Mouse (Mus musculus): Measurements from ENCODE around the gene Epo.

Epo gene

DNA sequence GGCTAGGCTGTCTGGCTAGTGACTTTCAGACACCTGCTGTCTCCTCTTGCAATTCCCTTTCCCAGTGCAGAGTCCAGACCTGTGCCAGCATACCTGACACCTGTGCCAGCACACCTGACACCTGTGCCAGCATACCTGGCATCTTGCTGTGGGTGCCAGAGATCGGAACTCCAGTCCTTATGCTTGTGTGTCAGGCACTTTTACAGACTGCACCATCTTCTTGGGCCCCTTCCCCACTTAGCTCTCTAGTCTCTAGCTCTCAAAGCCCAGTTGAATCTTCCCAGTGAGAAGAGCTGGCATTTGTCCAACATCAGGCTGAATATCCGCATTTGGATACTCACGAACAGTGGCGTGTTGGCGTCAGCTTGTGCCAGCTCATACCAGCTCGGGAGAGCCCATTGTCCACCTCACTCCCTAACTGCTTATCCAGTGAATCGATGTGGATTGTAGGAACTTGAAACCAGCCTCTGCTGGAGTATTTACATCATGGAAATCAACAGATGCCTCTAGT is 6.3 kb upstream of the Epo start:
- no peak for DNase-seq (ENCODE audit: low read depth)

DNA sequence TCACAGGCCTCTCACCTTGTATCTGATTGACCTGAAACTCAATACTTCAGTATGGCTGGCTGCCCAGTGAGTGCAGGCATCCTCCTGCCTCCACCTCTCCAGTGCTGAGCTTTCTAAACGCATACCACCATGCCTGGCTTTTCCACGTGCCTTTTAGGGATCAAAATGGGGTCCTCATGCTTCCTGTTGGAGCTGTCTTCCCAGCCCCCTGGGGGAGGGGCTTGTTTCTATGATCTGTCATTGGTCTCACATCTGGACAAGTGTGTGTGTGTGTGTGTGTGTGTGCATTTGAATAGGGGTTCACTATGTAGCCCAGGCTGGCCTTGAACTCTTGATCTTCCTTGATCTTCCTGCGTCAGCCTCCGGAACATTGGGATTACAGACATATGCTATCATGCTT is 4.4 kb upstream of the Epo start:
- DNase-seq (ENCODE audit: low read depth): no peak

DNA sequence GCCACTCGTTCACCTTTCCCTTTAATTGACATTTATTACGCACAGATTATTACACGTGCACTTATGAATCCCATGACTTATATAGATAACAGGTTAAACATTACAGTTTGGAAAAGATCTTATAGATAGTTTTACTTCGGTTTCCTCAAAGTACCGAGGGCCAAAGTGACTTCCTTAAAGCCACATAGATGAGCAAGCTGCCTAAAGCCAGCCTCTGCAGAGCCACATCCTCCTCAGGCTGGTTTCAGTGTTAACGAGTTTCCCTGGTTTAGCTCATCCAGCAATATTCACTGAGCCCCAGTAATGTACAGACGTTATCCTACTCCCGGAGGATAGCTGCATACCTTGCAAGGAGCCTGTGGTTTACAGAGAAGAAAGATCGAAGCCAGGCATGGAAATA is 2.3 kb upstream of the Epo start:
- no peak for DNase-seq (ENCODE audit: low read depth)

DNA sequence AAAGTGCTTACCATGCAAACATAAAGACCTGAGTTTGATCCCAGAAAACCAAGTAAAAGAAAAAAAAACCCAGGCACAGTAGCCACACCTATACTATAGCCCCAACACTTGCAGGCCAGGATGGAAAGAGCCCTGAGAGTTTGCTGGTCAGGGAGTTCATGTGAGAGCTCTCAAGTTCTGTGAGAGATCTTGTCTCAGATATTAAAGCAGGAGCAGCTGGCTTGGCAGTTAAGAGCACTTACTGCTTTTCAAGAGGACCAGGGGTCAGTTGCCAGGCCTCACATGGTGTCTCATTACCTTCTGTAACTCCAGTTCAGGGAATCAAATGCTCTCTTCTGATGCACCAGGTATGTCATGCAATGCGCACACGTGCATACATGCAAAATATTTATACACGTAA is 1.7 kb upstream of the Epo start:
- no peak for DNase-seq (ENCODE audit: low read depth)

DNA sequence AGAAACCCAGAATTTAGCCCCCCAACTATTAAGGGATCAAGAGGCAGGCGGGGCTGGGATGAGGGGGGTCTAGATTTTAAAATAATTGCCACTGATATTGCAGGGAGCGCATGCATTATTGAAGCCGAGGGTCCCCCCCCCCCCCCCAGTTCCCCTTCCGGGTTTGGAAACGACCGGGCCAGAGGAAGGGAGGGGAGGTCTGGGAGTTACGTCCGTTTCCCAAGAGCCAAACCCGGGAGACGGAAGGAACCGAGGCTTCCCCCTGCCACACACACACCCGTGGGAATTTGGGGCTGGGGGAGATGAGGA is 280 bp downstream of the Epo start:
- DNase-seq (ENCODE audit: low read depth): no peak

DNA sequence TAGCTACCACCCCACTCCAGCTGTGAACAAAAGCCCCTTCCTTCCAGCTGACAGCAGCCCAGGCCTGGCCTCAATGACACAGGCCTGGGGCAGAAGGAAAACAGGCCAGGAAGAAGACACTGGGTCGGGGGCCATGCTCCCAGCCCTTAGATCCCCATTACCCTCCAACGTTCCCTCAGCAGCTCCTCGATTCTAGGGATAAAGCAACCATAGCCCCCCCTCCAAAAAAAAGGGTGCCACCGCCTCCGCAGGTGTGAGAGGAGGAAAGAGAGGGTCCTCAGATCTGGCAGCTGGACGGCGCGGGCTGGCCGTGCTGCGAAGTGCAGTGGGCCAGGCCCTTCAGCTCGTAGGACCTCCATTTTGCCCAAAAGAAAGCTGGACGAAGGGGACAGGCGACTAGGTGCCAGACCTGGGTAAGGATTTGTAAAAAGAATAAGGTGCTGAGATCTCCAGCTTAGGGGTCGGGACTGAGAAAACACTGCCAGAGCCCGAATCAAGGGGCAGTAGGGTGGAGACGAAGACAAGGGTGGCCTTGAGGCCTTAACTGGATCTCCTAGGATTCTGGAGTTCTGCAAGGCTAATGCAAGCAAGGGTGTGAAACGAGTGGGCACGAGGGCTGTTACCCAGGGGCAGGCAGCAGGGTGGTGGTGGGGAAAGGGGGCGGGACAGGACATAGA is 773 bp downstream of the Epo start:
- DNase-seq (ENCODE audit: low read depth): peak; percentile 53

DNA sequence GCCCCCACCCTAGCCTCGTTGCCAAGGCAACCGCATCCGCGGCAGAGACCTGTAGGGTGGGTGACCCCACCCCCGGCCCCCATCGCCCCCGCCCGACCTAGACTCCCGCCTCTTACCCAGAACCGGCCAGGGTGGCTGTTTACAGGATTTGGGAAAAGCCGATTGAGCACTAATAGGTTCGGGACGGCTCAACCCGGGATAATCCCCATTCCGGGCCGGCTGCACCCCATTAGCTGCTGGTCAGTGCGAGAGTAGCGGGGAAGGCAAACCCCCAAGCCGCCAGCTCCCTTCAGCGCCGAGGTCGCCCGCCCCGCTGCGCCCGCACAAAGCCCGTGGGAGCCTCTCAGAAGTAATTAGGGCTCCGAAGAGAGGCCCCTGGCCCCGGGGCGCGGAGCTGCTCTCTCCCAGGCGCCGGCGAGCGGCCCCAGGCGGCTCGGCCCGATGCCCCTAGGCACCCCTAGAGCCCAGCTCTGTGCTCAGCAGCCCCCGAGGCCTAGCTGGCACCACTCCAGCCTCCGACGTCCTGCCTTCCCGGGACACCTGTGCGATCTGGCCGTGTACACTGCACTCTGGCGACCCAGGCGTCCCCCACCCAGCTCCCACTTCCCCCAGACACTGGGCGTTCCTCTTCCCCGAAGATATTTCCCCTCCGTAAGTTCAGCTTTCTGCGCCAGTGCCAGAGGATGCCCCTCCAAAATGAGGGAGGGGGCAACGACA is 1.5 kb downstream of the Epo start:
- no peak for DNase-seq (ENCODE audit: low read depth)

DNA sequence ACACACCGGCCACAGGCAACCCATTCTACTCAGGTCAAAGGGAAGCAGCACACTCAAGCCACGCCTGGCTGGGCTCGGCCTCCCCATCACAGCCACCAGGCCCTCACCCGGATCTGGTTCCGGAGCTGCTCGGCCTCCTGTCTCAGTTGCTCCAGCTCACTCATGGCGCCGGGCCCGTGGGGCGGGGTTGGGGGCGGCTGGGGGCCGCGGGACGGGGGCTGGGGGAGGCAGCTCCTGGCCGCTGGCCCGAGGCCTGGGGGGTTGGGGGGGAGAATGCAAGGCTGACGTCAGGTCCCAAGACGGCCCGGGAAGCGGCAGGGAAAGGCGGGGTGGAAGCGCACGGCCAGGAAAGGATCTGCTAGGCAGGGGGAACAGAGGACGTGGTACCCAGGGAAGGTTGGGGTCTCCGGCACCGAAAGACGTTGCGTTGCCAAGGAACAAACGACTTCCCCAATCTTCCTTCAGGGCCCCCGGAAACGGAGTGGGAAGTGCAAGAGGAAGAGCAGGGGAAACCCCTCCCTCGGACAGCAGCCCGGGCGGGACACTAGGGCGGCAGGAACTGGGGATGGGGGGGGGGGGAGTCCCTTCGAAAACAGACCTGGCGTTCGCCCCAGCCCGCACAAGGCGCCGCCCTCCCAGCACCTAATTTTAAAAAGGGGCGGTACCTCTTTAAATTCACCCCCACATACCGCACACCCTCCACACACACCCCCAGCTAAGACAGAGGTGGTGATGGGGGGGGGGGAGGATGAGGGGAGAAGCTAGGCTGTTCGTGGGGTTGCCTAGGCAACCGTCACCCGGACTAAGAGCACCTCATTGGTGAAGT is 2.2 kb downstream of the Epo start:
- peak; percentile 73 for DNase-seq (ENCODE audit: low read depth)

DNA sequence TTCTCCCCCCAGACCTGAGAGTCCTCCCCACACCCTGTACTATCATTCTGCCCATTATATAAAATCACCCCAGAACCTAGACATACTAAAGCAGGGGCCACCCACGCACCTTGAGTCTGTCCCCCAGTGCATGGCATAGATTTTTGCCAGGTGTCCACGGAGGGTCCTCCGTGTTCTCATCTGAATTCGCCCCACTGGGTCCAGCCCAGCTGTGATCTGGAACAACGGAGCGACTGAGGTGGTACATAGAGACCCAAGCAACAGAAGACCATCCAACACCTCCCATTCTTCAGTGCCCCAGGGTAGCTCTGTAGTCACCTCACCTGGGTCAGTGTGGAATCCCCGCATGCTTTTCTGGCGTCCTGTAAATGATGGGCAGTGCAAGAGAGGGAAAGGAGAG is 3.0 kb downstream of the Epo start:
- no peak for DNase-seq (ENCODE audit: low read depth)

DNA sequence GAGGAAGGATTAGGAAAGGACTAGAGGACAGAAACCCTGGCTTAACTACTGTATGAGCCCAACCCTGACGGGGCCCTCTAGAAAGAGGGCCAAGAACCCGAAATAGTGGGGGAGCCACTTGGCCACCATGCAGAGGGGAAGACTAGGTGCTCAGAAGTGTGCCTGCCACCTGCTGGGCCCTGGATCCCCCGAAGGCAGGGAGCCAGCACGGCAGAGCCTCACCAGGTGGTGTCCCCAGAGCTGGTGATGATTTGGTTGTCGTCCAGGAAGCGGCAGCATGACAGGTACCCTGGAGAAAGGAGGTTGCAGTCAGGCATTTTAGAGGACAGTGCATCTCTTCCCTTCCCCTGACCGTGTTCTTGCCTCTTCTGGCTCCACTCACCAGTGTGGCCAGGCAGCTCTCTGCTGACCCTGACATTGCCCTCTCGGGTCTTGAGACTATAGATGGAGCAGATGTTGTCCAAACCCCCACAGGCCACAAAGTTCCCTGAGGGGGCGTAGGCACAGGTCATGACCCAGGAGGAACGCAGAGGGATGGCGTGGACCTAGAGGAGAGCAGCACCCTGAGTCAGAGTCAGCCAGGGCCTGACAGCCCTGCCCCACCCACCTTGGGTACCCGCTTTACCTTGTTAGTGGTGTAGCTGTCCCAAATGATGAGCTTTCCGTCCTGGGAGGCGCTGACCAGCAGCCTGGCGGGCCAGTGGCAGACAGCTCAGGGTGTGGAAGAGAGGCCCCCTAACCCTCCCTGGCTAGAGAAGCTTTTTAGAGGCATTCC is 3.6 kb downstream of the Epo start:
- no peak for DNase-seq (ENCODE audit: low read depth)

DNA sequence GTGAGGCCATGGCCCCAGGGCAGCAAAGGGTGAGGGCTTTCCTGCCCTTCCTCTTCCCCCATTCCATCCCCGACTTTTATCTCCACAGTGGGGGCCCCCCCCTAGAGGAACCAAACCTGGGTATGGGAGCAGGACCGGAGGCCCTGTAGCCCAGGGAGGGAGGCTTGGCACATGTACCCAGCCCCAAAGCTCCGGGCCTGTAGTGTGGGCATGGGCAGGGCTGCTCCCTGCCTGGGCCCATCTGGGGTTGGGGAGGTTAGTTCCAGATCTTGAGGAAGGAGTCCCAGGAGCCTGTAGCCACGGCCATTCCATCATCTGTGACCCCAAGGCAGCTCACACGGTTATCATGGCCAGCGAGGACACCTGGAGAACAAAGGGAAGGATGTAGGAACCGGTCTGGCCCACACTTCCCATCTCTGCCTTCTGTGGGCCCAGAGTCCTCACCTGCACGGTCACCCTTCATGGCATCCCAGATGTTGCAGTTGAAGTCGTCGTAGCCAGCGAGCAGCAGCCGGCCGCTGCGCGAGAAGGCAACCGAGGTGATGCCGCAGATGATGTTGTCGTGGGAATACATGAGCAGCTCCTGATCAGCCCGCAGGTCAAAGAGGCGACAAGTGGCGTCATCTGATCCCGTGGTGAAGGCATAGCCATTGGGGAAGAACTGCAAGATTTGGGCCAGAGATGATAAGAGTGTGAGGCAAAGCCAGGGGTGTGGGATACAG is 4.6 kb downstream of the Epo start:
- no peak for DNase-seq (ENCODE audit: low read depth)

DNA sequence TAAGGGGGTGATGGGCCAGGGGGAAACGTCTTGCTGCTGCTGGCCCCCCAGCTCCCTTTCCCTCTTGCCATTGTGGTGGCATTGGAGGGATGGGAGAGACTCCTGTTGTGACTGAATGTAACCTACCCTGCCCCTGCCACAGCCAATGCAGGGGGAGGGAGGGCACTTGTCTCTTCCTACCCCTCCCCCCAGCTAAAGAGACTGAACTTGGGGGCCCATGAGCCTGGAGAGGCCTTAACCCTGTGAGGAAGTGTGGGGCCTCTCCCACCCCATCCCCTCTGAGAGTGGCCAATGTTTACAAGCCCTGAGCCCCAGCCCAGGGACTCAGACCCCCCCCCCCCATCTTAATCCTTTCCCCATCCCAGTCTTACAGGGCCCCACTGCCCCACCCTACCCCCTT is 5.6 kb downstream of the Epo start:
- no peak for DNase-seq (ENCODE audit: low read depth)

DNA sequence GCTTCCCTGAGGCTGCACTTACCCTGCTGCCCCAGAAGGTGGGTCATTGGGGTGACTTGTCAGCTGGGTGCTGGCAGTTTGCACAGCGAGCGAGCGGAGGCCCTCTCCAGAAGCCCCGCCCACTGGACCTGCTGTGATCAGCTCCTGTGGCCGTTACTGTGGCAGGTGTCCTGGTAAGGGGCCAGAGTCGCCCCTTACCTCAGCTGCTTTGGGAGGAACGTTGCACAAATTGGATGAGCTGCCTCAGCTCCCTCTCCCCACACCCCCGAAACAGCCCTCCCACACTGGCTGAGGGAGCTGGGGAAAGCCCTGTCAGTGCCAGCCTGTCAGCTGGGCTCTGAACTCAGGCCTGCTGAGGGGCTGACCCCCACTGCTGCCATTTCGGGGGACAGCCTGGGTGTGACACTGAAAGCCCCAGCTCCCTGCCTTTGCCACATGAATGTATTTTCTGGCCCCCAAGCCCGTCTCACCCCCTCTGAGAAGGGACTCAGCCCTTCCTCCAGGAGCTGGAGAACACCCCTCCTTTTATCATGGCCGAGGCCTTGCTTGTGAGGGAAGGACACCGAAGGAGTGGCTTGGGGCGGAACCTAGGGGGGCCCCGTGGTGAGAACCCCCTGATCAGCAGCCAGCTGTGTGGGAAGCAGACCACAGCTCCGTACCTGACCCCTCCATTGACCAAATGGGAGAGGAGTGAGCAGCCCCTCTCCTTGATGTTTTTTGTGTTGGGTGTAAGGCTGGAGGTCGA is 6.7 kb downstream of the Epo start:
- peak; percentile 33 for DNase-seq (ENCODE audit: low read depth)

DNA sequence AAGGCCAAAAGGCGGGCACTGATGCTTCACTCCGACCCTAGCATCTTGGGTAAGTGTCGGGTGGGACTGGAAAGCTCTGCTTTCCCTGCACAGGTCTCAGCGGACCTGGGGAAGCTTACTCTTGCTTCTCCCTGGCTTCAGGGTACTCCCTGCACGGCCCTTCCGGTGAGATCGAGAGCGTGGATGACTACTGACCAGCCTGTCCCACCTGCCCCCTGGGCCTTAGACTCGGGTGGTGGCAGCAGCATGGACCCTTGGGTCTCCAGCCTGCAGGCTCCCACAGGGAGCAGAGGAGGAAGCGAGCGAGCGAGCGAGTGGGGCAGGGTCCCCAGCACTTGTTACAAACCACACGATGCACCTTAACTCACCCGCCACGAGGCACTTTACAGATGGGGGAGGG is 7.5 kb downstream of the Epo start:
- no peak for DNase-seq (ENCODE audit: low read depth)

DNA sequence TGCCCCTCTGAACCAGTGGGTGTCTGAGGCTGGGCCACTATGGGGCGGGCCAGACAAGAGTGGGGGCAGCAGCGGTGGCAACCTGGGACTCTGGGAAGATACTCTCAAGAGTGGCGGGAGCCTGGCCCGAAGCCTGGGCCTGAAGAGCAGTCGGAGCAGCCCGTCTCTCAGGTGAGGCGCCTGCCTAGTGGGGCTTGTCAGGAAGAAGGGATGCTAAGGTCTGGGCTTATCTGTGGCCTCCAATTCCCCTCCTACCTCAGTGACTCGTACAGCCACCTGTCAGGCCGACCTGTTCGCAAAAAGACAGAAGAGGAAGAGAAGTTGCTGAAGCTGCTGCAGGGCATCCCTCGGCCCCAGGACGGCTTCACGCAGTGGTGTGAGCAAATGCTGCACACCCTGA is 8.4 kb downstream of the Epo start:
- no peak for DNase-seq (ENCODE audit: low read depth)

DNA sequence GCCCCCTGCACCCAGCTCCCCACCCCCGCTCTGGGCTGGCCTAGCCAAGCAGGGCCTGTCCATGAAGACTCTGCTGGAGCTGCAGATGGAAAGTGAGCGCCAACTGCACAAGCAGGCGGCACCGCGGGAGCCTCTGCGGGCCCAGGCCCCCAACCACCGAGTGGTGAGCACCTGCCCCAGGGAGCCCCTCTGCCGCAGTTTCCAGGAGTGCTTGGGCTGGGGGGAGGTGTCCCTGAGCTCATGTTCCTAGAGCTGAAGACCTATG is 8.9 kb downstream of the Epo start:
- DNase-seq (ENCODE audit: low read depth): no peak

DNA sequence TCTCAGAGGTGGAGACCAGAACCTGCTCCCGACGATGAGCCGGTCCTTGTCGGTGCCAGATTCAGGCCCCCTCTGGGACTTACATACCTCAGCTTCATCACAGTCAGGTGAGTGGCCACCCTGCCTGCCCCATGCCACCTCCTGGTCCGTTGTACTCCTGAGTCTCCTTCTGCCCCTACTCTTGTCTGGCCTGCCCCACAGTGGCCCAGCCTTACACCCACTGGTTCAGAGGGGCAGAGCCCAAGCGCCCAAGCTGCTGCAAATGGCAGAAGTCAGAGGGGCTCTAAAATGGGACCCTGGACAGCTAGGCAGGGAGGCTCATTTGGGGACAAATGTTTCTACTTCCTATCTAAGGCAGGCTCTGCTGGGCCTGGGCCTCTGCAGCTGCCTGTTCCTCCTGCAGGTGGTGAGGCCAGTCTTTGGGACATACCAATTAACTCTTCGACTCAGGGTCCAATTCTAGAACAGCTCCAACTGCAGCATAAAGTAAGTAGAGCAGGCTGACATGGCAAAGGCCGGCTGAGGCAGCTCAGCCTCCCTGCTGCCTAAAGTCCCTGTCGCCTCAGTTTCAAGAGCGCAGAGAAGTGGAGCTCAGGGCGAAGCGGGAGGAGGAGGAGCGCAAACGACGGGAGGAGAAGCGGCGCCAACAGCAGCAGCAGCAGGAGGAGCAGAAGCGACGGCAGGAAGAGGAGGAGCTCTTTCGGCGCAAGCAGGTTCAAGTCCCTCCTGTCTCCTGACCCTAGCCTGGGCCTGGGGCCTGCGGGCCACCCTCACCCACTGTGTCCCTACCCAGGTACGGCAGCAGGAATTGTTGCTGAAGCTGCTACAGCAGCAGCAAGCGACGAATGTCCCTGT is 9.4 kb downstream of the Epo start:
- no peak for DNase-seq (ENCODE audit: low read depth)

DNA sequence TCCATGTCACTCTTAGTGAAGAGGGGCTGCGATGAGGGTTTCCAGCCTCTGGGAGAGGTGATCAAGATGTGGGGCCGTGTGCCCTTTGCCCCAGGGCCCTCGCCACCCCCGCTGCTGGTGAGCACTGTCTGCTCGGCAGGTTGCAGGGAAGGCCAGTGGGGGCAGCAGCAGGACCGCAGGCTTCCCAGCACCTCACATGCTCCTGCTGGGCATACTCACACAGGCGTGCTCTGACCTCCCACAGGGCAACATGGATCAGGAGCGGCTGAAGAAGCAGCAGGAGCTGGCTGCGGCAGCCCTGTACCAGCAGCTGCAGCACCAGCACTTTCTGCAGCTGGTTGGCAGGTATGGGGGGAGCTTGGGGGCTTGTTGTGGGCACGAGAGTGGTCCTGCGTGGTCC is 10.3 kb downstream of the Epo start:
- DNase-seq (ENCODE audit: low read depth): no peak

DNA sequence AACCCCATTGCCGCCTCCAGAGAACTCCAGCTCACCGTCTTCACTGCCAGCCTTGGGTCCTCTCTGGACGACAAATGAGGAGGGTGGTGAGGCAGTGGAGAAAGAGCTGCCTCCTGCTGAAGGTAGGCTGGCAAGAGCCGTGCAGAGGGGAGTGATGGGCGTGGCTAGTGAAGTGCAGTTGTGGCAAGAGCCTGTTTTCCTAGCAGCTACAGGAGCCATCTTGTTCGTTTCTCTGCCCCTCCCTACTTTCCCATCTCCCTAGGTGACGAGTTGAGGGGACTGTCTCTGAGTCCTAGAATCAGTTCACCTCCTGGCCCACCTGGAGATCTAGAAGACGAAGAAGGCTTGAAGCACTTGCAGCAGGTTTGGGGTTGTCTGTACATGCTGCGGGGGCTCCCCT is 11.2 kb downstream of the Epo start:
- no peak for DNase-seq (ENCODE audit: low read depth)

Data from naive thymus-derived CD4-positive, alpha-beta T cell, adult 2 months (primary cell).